Mouse (Mus musculus): Measurements from ENCODE around the gene Pi16.
"Not testable (repeated sequence)": the region's sequence is repeated elsewhere in the genome, so short reads cannot be mapped to it uniquely, and the experiment has no call there.

The Pi16 gene
- long read RNA-seq, experiment 1: 0 reads
- long read RNA-seq, experiment 2: 0 reads

- intact Hi-C loops (cut with DNase I): not testable (repeated sequence)
These were observed at the start of gene Pi16 for GRCm38 (mm10) chr17:29317380-29317779. Gene Pi16 (plus strand): TSS chr17:29317680.

GRCm38 (mm10) chr17:29267931-29268681 is 49.4 kb upstream of the Pi16 start:
- intact Hi-C loops (cut with DNase I): loop anchor here (2.0 to 5.0 kb wide), 2 partner anchors 103 to 244 kb away; no protein-coding TSS in a partner anchor

- intact Hi-C loops (cut with DNase I): loop anchor here (2.0 to 5.0 kb wide), 2 partner anchors 102 to 243 kb away; no protein-coding TSS in a partner anchor
These were observed 48.7 kb upstream of the Pi16 start, which contains the start of gene BC004004 for GRCm38 (mm10) chr17:29268682-29269348. Gene BC004004 (plus strand): TSS chr17:29268788.

- intact Hi-C loops (cut with DNase I): loop anchor here (2.0 to 5.0 kb wide), 2 partner anchors 101 to 243 kb away; no protein-coding TSS in a partner anchor
These were observed 48.2 kb upstream of the Pi16 start for GRCm38 (mm10) chr17:29269349-29269706.

- intact Hi-C loops (cut with DNase I): no loop called here
These were observed 47.3 kb upstream of the Pi16 start for GRCm38 (mm10) chr17:29270148-29270698.

GRCm38 (mm10) chr17:29273156-29273555 is 44.3 kb upstream of the Pi16 start:
- intact Hi-C loops (cut with DNase I): no loop called here

- intact Hi-C loops (cut with DNase I): no loop called here
These were observed 43.6 kb upstream of the Pi16 start for GRCm38 (mm10) chr17:29273889-29274288.

GRCm38 (mm10) chr17:29280422-29280821 is 37.1 kb upstream of the Pi16 start:
- intact Hi-C loops (cut with DNase I): no loop called here

- intact Hi-C loops (cut with DNase I): no loop called here
These were observed 35.9 kb upstream of the Pi16 start for GRCm38 (mm10) chr17:29281541-29281940.

GRCm38 (mm10) chr17:29282216-29282952 is 35.1 kb upstream of the Pi16 start:
- intact Hi-C loops (cut with DNase I): no loop called here

- intact Hi-C loops (cut with DNase I): no loop called here
These were observed 25.7 kb upstream of the Pi16 start for GRCm38 (mm10) chr17:29291793-29292192.

- intact Hi-C loops (cut with DNase I): no loop called here
These were observed 24.5 kb upstream of the Pi16 start for GRCm38 (mm10) chr17:29292996-29293395.

GRCm38 (mm10) chr17:29293807-29294605 is 23.5 kb upstream of the Pi16 start:
- intact Hi-C loops (cut with DNase I): no loop called here

- intact Hi-C loops (cut with DNase I): no loop called here
These were observed 21.6 kb upstream of the Pi16 start for GRCm38 (mm10) chr17:29295835-29296234.

GRCm38 (mm10) chr17:29297321-29297720 is 20.2 kb upstream of the Pi16 start:
- intact Hi-C loops (cut with DNase I): no loop called here

- intact Hi-C loops (cut with DNase I): no loop called here
These were observed 19.7 kb upstream of the Pi16 start for GRCm38 (mm10) chr17:29297813-29298212.

- intact Hi-C loops (cut with DNase I): no loop called here
These were observed 18.2 kb upstream of the Pi16 start for GRCm38 (mm10) chr17:29299282-29299681.

GRCm38 (mm10) chr17:29300926-29301325 is 16.6 kb upstream of the Pi16 start:
- intact Hi-C loops (cut with DNase I): no loop called here

GRCm38 (mm10) chr17:29301421-29301820 is 16.1 kb upstream of the Pi16 start:
- intact Hi-C loops (cut with DNase I): no loop called here

- intact Hi-C loops (cut with DNase I): no loop called here
These were observed 15.3 kb upstream of the Pi16 start for GRCm38 (mm10) chr17:29302149-29302548.

GRCm38 (mm10) chr17:29303087-29303486 is 14.4 kb upstream of the Pi16 start:
- intact Hi-C loops (cut with DNase I): no loop called here

Measured in adrenal gland (tissue).